Mouse (Mus musculus) E14TG2a.4 (cell line): Measurements from ENCODE around the gene Pcdh8.

ENCODE experiments used
- H3K27me3 ChIP-seq: 2 replicates; pipeline ENCODE4 v1.6.1; 2014; ENCODE audit warnings: low read length, control low read depth; ENCODE audit not compliant: insufficient read depth
- H3K36me3 ChIP-seq: 2 replicates; pipeline ENCODE4 v1.6.1; 2014; ENCODE audit warnings: low read length, control low read depth; ENCODE audit not compliant: insufficient read depth
- H3K4me1 ChIP-seq: replicated peaks from 2 replicates; pipeline ENCODE4 v1.6.1; 2014; ENCODE audit warnings: low read depth, low read length, control low read depth
- H3K4me3 ChIP-seq: replicated peaks from 2 replicates; pipeline ENCODE4 v1.5.1; 2014; ENCODE audit warnings: mild to moderate bottlenecking, low read length
- H3K9me3 ChIP-seq: 2 replicates; pipeline ENCODE4 v1.6.1; 2014; ENCODE audit warnings: low read length, control low read depth
- CTCF ChIP-seq: conservative IDR thresholded peaks from 2 replicates; pipeline ENCODE4 v1.5.1; 2014; ENCODE audit warnings: low read length
- NANOG ChIP-seq: IDR thresholded peaks from 2 replicates; pipeline ENCODE4 v1.6.1; 2014; ENCODE audit warnings: borderline replicate concordance, low read length, mixed read lengths
- POU5F1 ChIP-seq: IDR thresholded peaks from 2 replicates; pipeline ENCODE4 v1.6.1; 2014; ENCODE audit warnings: low read length, borderline replicate concordance

The Pcdh8 gene

GRCm38 (mm10) chr14:79771094-79771535, at the start of gene Pcdh8:
Gene Pcdh8, minus strand, starts transcription at chr14:79771312.
- TF ChIP-seq NANOG, result no peak
- TF ChIP-seq POU5F1, result no peak
- TF ChIP-seq CTCF, result no peak
- H3K27me3 ChIP-seq, result peaks cover 94% of the 10 kb centered on the region
- no peaks in the 10 kb centered on the region for H3K36me3 ChIP-seq
- H3K4me1 ChIP-seq, result peaks cover 63% of the 10 kb centered on the region
- H3K9me3 ChIP-seq, result peaks cover 10% of the 10 kb centered on the region
- H3K4me3 ChIP-seq, result peak within 1 kb of the TSS; percentile 76

GRCm38 (mm10) chr14:79814709-79815108, 43.6 kb upstream of the Pcdh8 start:
- H3K27me3 ChIP-seq, result no peaks in the 10 kb centered on the region
- no peaks in the 10 kb centered on the region for H3K36me3 ChIP-seq
- no peak overlapping the region for H3K4me3 ChIP-seq
- no peaks in the 10 kb centered on the region for H3K9me3 ChIP-seq
- TF ChIP-seq CTCF (no peak), NANOG (no peak), POU5F1 (no peak)
- H3K4me1 ChIP-seq, result 0 out of 2 replicates have a peak, but pooled peaks cover 5% of the 10 kb centered on the region

- TF ChIP-seq CTCF, result no peak
- Histone ChIP-seq H3K4me1 (peaks cover 10% of the 10 kb centered on the region; the same call in 1 of the 2 replicates), H3K27me3 (no peaks in the 10 kb centered on the region)
Measured at GRCm38 (mm10) chr14:79814084-79814483, 43.0 kb upstream of the Pcdh8 start.

GRCm38 (mm10) chr14:79793179-79793578, 22.1 kb upstream of the Pcdh8 start:
- TF ChIP-seq CTCF, result no peak
- peaks cover 2% of the 10 kb centered on the region; the same call in 1 of the 2 replicates for H3K27me3 ChIP-seq
- peaks cover 37% of the 10 kb centered on the region for H3K9me3 ChIP-seq
- no peaks in the 10 kb centered on the region for H3K4me1 ChIP-seq
- no peaks in the 10 kb centered on the region for H3K36me3 ChIP-seq
- no peak overlapping the region for H3K4me3 ChIP-seq

More at GRCm38 (mm10) chr14:79814084-79814483, 43.0 kb upstream of the Pcdh8 start:
- Histone ChIP-seq H3K4me3 (no peak overlapping the region), H3K9me3 (no peaks in the 10 kb centered on the region), H3K36me3 (no peaks in the 10 kb centered on the region)

GRCm38 (mm10) chr14:79789535-79789934, 18.4 kb upstream of the Pcdh8 start:
- TF ChIP-seq CTCF (no peak), NANOG (no peak), POU5F1 (no peak)
- no peaks in the 10 kb centered on the region for H3K4me1 ChIP-seq
- no peak overlapping the region for H3K4me3 ChIP-seq
- peaks cover 11% of the 10 kb centered on the region for H3K27me3 ChIP-seq
- peaks cover 32% of the 10 kb centered on the region for H3K9me3 ChIP-seq
- no peaks in the 10 kb centered on the region for H3K36me3 ChIP-seq

- H3K27me3 ChIP-seq, result peaks cover 11% of the 10 kb centered on the region
- no peak for TF ChIP-seq POU5F1
- no peak for TF ChIP-seq NANOG
- TF ChIP-seq CTCF, result no peak
- no peaks in the 10 kb centered on the region for H3K4me1 ChIP-seq
- H3K9me3 ChIP-seq, result peaks cover 24% of the 10 kb centered on the region
- H3K36me3 ChIP-seq, result no peaks in the 10 kb centered on the region
- H3K4me3 ChIP-seq, result no peak overlapping the region
Measured at GRCm38 (mm10) chr14:79788656-79789204, 17.6 kb upstream of the Pcdh8 start.

- H3K4me1 ChIP-seq, result no peaks in the 10 kb centered on the region
- H3K36me3 ChIP-seq, result no peaks in the 10 kb centered on the region
- peaks cover 16% of the 10 kb centered on the region for H3K9me3 ChIP-seq
- H3K27me3 ChIP-seq, result peaks cover 11% of the 10 kb centered on the region
- no peak overlapping the region for H3K4me3 ChIP-seq
- TF ChIP-seq POU5F1, result no peak
- TF ChIP-seq CTCF, result no peak
- no peak for TF ChIP-seq NANOG
Measured at GRCm38 (mm10) chr14:79787918-79788317, 16.8 kb upstream of the Pcdh8 start.

GRCm38 (mm10) chr14:79785400-79785799, 14.3 kb upstream of the Pcdh8 start:
- Histone ChIP-seq H3K4me1 (no peaks in the 10 kb centered on the region), H3K4me3 (no peak overlapping the region), H3K9me3 (0 out of 2 replicates have a peak, but pooled peaks cover 3% of the 10 kb centered on the region), H3K36me3 (no peaks in the 10 kb centered on the region), H3K27me3 (peaks cover 28% of the 10 kb centered on the region)
- TF ChIP-seq CTCF, result no peak
- no peak for TF ChIP-seq POU5F1
- TF ChIP-seq NANOG, result no peak

GRCm38 (mm10) chr14:79780889-79781288, 9.8 kb upstream of the Pcdh8 start:
- H3K36me3 ChIP-seq, result no peaks in the 10 kb centered on the region
- peaks cover 15% of the 10 kb centered on the region for H3K4me1 ChIP-seq
- H3K27me3 ChIP-seq, result peaks cover 56% of the 10 kb centered on the region
- H3K9me3 ChIP-seq, result peaks cover 4% of the 10 kb centered on the region; the same call in 1 of the 2 replicates
- no peak overlapping the region for H3K4me3 ChIP-seq
- TF ChIP-seq POU5F1 (no peak), NANOG (no peak)

- TF ChIP-seq CTCF (no peak), POU5F1 (no peak), NANOG (no peak)
- peaks cover 10% of the 10 kb centered on the region for H3K9me3 ChIP-seq
- H3K36me3 ChIP-seq, result no peaks in the 10 kb centered on the region
Measured at GRCm38 (mm10) chr14:79780332-79780731, 9.2 kb upstream of the Pcdh8 start.

More at GRCm38 (mm10) chr14:79780332-79780731, 9.2 kb upstream of the Pcdh8 start:
- Histone ChIP-seq H3K27me3 (peaks cover 60% of the 10 kb centered on the region), H3K4me1 (peaks cover 15% of the 10 kb centered on the region), H3K4me3 (no peak overlapping the region)
